Mouse (Mus musculus) testis, postnatal 10 days (tissue): ENCODE measurements around the gene Six5.

ENCODE experiments used
- DNase-seq: peaks from one replicate; pipeline ENCODE4 v3.0.0; 2021; ENCODE audit warnings: low spot score

Six5 gene

GRCm38 (mm10) chr7:19147497-19148045, 53.2 kb downstream of the Six5 start:
- DNase-seq, result no peak
